ENCODE assay signal across 27 mouse cellular contexts in genomic region chr8:46596530-46596929, GRCm38 (mm10).
"Had no signal": no experiment of that assay in that cellular context is flagged by ENCODE, and none has a peak within 500 bp of the region (broad histone marks: within the 10 kb centered on the region; RNA-seq: fewer than 3 reads in every experiment).

No protein-coding gene starts in this region.

- H3K9me3 ChIP-seq: heart, embryonic 12.5 days; hindbrain, embryonic 10.5 days; hindbrain, embryonic 12.5 days; intestine, embryonic 15.5 days; kidney, embryonic 15.5 days; limb, embryonic 10.5 days; limb, embryonic 12.5 days; liver, embryonic 12.5 days; liver, embryonic 15.5 days had no signal

- ATAC-seq: hindbrain, embryonic 16.5 days; inflammation-experienced regulatory T-cells, adult 6 months; intestine, embryonic 15.5 days; intestine, postnatal 0 days; liver, embryonic 12.5 days had no signal

- DNase-seq: gastrocnemius, adult 2 months; gastrocnemius, postnatal 10 days; gastrocnemius, postnatal 25 days; heart, adult 2 months; heart, postnatal 10 days; heart, postnatal 4 days; kidney, adult 18-20 months; kidney, adult 8-10 months; kidney, postnatal 14 days; kidney, postnatal 36 days; layer of hippocampus, adult 9-11 months; layer of hippocampus, postnatal 36 days; liver had no signal

- H3K4me2 ChIP-seq: heart, embryonic 12.5 days; hindbrain, embryonic 12.5 days; hindbrain, embryonic 14.5 days; intestine, embryonic 15.5 days; kidney, embryonic 15.5 days; limb, embryonic 12.5 days; liver, embryonic 12.5 days; liver, embryonic 15.5 days had no signal

- H3K27ac ChIP-seq: gastrocnemius, adult 2 months; heart, adult 2 months; hindbrain, embryonic 10.5 days; hindbrain, embryonic 12.5 days; hindbrain, embryonic 14.5 days; intestine, embryonic 15.5 days; kidney, embryonic 15.5 days; kidney, postnatal 0 days; limb, embryonic 10.5 days; limb, embryonic 12.5 days; liver, embryonic 15.5 days had no signal

- H3K27me3 ChIP-seq: heart, embryonic 12.5 days; hindbrain, embryonic 12.5 days; intestine, embryonic 15.5 days; kidney, embryonic 15.5 days; limb, embryonic 12.5 days; liver, embryonic 12.5 days; liver, embryonic 15.5 days had no signal

- H3K4me1 ChIP-seq: hindbrain, embryonic 10.5 days; hindbrain, embryonic 12.5 days; intestine, embryonic 15.5 days had no signal

- H3K4me3 ChIP-seq: gastrocnemius, adult 2 months; heart, adult 2 months; heart, embryonic 12.5 days; hindbrain, embryonic 10.5 days; hindbrain, embryonic 12.5 days; intestine, embryonic 15.5 days; kidney, embryonic 15.5 days; limb, embryonic 10.5 days; limb, embryonic 12.5 days; liver, embryonic 12.5 days; liver, embryonic 15.5 days had no signal

- H3K9ac ChIP-seq: heart, embryonic 12.5 days; hindbrain, embryonic 12.5 days; hindbrain, embryonic 14.5 days; intestine, embryonic 15.5 days; kidney, embryonic 15.5 days; limb, embryonic 12.5 days; liver, embryonic 12.5 days; liver, embryonic 15.5 days had no signal
